Mouse (Mus musculus) layer of hippocampus, postnatal 36 days (tissue): ENCODE measurements around the gene Erc2. TPM values are rescaled to one million over a fixed set of nuclear protein-coding genes. Genes with fewer than 3 reads are reported as not detected.

ENCODE experiments used
- DNase-seq, 2 experiments: peaks; one replicate each; pipeline ENCODE4 v3.0.0; 2022
- total RNA-seq, 2 experiments: library from RNA; stranded (reverse); gene quantifications; 2 replicates each; pipeline ENCODE4 v1.2.3; 2021

The Erc2 gene
- total RNA-seq, 2 experiments from 2014 or later = 221 to 266 TPM

GRCm38 (mm10) chr14:28510341-28511028 lies 888.3 kb downstream of the Erc2 start:
- peak in 1 of 2 experiments; percentile 27 for DNase-seq

- DNase-seq = peak in 1 of 2 experiments; percentile 4
Observed at GRCm38 (mm10) chr14:28511029-28511651, 888.9 kb downstream of the Erc2 start.

DNA sequence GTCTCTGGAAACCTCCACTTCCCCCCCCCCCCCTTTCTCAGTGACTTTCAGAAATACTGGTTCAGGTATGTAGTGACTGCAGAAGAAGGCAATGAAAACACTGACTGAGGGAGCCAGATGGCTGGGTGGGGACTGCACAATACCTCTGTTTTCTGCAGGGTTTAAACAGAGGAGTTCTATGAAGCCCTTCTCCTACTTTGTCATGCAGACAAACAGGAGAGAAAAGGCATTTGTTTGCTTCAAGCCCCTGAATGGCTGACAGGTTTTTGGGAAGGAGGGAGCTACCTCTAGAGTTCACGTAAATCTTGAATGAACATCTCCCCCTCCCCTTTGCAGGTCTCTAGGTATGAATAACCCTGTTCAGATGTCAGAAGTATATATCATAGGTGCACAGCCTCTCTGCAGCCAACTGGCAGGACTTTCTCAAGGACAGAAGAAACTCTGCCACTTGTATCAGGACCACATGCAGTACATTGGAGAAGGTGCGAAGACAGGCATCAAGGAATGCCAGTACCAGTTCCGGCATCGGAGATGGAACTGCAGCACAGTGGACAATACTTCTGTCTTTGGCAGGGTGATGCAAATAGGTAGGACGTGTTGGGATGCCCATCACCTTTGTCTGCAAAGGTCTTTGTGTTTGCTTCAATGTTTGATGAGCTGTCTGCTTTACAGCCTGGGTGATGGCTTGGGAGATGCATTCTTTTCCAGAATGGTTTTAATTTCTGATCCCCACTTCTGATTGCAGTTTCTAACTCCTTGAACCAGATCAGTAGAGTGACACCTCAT lies 890.8 kb downstream of the Erc2 start:
- DNase-seq = no peak

GRCm38 (mm10) chr14:28514171-28514570 lies 891.9 kb downstream of the Erc2 start:
- no peak for DNase-seq

DNA sequence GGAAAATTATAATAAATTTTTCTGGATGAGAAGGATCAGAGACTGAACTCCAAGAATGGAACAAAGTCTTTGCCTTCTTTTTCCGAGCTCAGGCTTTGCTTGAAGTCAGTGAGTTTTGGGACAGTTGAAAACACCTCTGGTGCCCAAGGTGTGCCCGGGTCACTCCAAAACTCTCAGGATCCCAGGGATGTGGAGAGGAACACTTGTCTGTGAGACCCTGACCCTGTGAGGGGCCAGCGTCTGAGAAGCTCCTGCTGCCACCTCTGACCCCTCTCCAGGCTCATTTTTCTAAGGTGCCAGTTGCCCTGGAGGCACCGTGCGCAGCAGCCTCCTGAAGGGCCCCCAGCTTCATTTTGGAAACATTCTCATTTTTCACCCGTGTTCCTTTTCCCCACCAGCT lies 893.1 kb downstream of the Erc2 start:
- no peak for DNase-seq

- DNase-seq = no peak
Observed at GRCm38 (mm10) chr14:28517631-28518560, 895.7 kb downstream of the Erc2 start.

DNA sequence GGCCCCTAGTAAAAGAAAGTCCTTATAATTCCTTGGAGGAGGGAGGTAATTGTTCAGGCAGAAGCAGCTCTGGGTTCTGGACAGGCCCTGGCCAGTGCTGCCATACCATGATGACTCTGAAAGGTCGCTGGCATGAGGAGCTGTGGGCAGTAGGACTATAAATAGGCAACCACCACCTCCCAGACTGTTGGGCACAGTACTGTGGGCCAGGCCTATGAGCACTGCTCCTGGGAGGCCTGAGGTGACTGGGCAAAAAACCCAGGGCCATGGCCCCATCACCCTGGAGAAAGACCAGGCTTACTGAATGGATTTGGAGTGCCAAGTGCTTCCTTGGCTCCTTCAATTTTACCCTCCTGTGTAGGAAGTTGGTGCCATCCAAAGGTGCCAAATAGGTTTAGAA lies 898.9 kb downstream of the Erc2 start:
- no peak for DNase-seq

DNA sequence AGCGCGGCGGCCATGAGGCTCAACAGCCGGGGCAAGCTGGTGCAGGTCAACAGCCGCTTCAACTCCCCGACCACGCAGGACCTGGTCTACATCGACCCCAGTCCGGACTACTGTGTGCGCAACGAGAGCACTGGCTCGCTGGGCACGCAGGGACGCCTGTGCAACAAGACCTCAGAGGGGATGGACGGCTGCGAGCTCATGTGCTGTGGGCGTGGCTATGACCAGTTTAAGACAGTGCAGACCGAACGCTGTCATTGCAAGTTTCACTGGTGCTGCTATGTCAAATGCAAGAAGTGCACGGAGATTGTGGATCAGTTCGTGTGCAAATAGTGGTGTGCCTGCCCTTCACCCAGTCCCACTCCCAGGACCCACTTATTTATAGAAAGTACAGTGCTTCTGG lies 900.4 kb downstream of the Erc2 start:
- no peak for DNase-seq

- no peak for DNase-seq
Observed at GRCm38 (mm10) chr14:28525566-28525965, 903.3 kb downstream of the Erc2 start.

Other genes starting within 250 kb of the Erc2 start
- 10 to 100 TPM; 34.1 to 38.4 TPM for gene Fam208a, start 193.6 kb upstream of the Erc2 start, total RNA-seq
- 10 to 100 TPM; 18.8 to 20.2 TPM for gene Ccdc66, start 114.0 kb upstream of the Erc2 start, total RNA-seq